Mouse (Mus musculus) cerebellum, postnatal 14 days (tissue): ENCODE results near the gene Nox1.
"Not testable (repeated sequence)": the region's sequence is repeated elsewhere in the genome, so short reads cannot be mapped to it uniquely, and the experiment has no call there.

ENCODE experiments used
- DNase-seq, 2 experiments: peaks; one replicate each; pipeline ENCODE4 v3.0.0; 2021; ENCODE audit warnings: mixed read lengths in 2 of 2

Nox1 gene

DNA sequence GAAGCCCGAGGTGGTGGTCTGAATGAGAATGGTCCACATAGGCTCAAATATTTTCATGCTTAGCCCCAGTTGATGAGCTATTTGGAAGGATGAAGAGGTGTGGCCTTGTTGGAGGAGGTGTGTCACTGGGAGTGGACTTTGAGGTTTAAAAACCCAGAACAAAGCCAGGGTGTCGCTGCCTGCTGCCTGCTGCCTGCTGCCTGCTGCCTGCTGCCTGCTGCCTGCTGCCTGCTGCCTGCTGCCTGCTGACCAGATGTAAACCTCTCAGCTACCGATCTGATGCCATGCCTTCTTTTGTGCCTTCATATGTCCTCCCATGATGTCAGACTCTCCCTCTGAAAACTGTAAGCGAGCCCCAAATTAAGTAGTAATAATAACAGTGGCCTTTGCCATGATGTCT, at the start of gene Nox1:
Gene Nox1, minus strand, starts transcription at position 101 of the 400 bp plus-strand sequence.
- DNase-seq: no peak

DNA sequence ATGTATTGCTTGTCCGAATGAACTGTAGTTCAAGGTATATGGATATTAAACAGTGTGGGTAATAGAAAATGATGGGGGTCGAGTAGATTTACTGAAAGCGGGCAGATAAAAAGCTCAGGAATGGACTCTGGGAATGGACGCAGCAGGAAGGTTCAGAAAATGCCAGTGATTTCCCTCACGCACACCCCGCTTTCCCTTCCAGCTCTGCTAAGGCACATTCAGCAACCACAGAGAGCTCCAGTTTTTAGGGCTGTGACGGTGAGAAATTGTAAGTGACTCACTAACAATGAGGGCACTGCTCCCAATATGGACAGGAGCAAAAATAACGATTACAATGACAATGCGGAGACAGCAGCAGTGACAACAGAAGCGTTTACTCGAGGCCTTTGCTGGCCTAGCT, 40.4 kb upstream of the Nox1 start:
- peak in 1 of 2 experiments; percentile 3 for DNase-seq

DNA sequence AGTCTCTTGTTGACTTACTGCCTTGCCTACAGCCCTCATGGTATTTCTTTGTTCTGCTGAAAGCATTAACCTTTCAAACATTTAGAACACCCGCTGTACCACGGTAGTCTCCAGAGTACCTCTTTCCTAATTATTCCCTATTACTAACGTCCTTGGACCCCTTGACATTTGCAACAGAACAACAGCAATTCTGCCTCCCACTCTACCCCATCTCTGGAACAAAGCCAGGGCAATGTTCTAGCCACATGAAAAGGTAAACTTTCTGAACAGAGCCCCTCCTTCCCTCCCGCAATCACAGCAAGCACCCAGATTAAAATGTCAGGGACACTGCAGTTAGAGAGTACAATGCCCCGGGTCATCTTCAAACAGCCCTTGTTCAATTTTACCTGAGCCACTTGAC, 39.4 kb upstream of the Nox1 start:
- DNase-seq: no peak

DNA sequence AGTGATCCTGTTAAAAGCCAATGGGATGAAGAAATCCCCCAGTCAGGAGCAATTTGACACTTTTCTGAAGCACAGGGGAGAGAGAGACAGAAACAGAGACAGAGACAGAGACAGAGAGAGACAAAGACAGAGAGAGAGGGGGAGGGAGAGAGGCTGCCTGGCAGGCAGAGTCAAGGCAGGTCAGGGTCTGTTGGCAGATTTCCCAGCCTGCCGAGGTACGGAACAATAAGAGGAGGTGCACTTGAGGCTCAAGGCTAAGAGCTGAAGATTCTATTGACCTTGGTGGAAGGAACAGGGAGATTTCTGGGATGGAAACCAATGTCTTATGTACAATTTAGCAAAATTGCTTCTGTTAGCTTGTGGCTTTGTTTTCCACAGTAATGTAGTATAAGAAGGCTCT, 26.4 kb upstream of the Nox1 start:
- no peak for DNase-seq

DNA sequence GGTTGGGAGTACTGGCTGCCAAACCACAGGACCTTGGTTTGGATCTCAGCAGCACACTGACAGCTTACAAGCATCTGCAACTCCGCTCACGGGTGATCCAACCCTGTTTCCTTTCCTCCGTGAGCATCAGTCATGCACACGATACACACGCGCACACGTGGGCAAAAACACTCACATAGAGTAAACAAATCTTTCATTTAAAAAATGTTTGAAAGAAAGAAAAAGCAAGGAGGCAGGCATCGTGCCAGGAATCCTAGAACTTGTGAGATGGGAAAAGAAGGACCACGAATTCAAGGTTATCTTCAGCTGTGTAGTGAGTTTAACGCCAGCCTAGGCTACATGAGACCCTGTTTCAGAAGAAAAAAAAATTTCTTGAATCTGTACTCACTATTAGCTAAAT, 24.2 kb upstream of the Nox1 start:
- DNase-seq: no peak

DNA sequence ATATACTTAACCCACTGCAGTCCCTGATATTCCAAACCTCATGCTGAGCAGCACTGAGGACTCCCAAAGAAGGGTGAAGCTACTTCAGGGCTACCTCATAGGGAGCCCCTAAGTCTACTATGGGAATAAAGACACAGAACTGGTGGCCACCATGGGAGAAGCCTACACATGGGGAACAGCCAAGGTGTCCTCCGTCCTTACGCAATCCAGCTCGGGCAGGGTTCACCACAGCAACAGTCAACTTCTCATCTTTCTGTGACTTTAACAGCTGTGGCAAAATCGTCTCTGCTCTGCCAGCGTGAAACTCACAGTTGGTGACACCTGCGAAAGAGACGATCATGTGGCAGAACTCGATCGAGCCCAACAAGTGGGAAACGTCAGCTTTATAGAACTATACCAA, 16.5 kb upstream of the Nox1 start:
- no peak for DNase-seq

DNA sequence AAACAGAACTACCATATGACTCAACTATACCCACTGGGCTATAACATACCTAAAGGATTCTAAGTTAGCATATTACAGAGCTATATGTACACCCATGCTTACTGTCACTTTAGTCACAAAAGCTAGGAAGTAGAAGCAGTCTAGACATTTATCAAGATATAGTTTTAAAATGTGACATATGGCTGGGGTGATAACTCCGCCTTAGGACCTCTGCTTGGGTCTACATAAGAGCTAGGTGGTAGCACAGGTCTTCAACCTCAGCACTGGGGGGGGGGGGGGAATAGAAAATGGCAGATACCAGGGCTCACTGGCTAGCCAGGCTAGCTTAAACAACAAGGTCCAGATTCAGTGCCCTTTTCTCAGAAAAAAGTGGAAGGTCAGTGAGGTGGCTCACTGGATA, 11.3 kb upstream of the Nox1 start:
- no peak for DNase-seq

DNA sequence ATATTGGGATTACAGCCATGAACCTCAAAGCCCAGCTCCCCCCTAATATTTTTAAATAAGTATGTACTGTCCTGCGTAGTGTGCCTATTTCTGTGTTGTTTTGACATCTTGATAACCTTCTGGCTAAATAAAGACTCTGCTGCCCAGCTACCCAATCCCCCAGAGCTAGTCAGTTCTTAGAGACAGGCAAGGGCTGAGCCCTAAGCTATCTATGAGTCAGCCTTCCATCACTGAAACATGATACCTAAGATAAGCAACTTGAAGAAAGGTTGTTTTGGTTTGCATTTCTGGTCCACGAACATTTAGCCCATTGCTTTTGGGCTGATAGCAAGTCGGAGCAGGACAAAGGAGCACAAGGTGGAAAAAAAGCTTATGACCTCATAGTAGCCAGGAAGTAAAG, 1.1 kb downstream of the Nox1 start:
- DNase-seq: no peak

DNA sequence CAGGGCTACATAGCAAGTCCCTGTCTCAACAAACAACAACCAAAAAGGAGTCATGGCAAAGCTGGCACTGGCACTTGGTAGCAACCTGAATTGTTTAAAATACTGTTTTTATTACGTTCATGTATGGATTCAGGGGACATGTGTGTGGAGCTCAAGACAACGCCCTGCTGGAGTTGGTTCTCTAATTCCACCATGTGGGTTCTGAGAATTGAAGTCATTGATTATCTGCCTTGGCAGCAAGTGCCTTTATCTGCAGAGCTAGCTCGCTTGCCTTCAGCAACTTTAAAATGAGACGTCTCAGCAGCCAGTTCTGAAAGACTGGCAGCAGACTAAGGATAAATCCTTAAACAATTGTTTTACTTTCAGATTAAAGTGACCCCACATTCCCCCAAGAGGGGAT, 3.6 kb downstream of the Nox1 start:
- no peak for DNase-seq

DNA sequence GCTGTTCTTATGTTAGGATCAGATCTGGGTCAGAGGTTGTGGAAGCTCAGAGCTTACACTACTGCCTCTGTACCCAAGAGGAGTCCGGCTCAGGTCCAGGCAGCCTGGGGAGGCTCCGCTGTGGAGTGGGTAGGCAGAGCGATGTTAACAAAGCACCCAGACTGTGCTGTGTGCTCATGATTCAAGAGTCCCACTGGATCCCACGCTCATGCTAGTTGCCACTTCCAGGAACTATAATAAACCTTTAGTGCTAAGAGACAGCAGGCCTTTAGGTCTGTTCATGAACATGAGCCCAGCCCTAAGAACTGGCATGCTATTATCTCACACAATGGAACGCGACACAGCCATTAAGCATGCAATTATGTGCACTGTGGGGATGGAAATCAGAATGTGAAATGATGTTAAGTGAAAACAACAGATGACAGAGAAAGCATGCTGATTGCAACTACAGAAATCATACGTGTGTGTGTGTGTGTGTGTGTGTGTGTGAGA, 10.6 kb downstream of the Nox1 start:
- no peak for DNase-seq

DNA sequence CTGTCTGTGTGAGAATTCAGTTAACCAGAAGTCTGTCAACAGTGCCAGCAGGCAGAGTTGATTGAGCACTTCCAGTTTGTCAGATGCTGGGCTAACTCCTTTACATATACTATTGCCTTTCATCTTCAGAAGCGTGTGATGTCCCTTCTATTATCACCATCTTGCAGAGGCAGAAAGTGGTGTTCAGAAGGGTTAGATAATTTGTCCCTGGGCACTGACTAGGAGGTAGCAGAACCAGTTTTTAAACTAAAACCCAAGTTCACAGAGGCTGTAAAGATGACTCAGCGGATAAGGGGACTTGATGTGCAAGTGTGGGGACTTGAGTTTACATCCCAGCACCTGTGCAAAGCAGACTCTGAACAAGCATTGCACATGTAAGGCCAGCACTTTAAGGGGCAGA, 13.3 kb downstream of the Nox1 start:
- DNase-seq: no peak

DNA sequence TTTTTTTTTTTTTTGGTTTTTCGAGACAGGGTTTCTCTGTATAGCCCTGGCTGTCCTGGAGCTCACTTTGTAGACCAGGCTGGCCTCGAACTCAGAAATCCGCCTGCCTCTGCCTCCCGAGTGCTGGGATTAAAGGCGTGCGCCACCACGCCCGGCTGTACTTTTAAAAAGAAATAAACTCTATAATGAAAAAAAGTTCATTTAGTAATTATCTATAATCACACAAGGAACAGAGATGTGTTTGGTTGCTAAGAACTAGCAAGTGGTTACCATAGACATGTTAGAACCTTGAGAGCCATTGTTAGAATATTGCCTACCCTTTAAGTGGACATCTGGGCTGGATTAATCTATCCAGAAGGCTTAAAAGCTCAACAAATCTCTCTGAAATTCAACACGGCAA, 34.6 kb downstream of the Nox1 start, which contains the start of gene Arl13a:
Gene Arl13a, plus strand, starts transcription at position 301 of the 400 bp plus-strand sequence.
- not testable (repeated sequence) for DNase-seq

DNA sequence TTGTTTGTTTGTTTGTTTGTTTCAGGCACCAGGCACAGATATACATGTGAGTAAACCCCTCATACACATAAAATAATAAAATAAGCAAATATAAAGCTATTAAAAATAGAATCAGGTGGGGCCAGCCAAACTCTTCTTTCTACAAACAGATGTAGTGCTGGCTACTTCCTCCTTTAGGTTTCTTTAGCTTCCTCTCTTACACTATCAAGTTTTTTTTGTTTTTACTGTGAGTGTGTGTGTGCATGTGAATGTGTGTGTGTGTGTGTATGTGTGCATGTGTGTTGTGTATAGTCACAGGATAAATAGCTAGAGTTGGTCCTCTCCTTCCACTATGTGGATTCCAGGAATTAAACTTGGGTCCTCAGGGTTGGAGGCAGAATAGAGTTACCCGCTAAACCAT, 47.1 kb downstream of the Nox1 start:
- DNase-seq: no peak

DNA sequence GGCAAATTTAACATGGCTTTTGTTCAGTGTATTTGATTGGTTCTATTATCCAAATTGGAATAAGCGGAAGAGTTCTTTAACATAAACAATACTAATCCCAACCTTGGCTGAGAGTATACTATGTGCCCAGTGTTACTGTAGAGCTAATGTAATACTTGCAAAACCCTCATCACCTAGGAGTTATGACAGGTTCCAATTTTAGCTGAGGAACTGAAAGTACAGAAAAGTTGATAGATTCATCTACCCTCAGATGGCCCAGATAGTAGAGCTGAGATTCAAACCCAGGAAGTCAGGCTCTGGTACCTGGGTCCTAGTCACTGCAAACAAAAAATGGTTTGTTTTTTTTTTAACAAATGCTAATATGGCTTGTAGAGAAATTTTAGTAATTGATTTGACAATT, 51.2 kb downstream of the Nox1 start:
- DNase-seq: no peak

DNA sequence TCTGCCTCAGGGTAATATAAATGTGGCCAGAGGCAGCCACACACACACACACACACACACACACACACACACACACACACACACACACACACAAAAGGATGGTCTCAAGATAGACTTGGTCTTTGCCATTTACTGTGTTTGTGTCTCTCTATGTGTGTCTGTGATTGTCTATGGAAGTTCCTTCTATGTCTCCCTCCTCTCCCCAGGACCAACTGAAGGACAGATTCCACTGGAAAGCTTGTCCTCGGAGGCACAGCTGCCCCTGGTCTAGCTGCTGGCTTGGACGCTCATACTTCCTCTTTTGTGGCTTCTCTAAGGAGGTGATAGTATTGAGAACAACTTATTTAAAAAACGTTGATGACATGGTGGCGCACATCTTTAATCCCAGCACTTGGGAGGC, 58.3 kb downstream of the Nox1 start:
- DNase-seq: no peak

DNA sequence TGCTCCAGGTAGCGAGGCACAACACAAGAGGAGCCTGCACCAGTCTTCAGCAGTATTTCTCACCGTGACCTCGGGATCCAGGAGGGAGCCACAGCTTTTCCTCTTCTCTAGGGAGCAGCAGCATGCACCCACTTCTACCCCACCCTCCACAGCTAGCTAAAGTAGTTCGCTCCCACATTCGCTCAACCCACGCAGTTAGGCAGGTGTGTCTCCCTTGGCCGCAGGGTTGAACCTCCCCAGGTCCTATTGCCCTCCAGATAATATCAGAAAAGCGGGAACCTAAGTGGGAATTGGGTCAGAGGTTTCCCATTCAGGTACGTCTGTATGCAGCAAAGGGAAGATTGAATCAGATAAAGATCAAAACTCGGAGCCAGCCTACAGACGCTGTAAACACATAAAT, 58.9 kb downstream of the Nox1 start:
- DNase-seq: peak; percentile 5 to 10

DNA sequence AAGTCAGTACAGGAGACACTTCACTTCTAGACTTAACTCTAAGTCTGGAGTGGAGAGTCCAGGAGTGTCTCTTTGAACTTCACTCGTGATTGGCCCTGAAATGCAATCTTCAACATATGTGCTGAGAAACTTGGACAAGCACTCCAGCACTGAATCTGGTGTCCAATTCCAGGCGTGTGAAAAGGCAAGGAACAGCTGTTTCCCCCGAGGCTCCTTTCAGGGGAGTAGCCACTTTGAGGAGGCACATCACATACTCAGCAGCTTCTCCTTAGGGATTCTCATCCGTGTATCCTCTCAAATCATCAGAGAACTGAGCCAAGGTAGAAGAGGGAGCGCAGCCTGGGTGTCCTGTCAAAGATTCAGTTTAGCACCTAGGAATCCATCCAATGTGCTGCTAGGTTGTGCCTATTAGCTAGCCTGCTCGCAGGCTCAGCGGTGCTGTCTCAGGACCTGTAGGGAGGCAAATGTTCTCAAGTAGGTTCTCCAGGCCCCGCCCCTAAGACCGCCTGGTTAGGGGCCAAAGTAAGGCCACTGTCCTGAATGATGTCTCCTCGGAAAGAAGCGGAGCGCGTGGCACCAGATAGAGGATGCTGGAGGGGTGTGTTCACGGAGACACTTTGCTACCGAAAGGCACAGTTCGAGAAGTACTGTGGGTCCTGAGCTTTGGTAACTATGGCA, 59.6 kb downstream of the Nox1 start, which contains the start of gene Xkrx:
Gene Xkrx, minus strand, starts transcription at position 34 of the 678 bp plus-strand sequence.
- peak; percentile 3 to 8 for DNase-seq

DNA sequence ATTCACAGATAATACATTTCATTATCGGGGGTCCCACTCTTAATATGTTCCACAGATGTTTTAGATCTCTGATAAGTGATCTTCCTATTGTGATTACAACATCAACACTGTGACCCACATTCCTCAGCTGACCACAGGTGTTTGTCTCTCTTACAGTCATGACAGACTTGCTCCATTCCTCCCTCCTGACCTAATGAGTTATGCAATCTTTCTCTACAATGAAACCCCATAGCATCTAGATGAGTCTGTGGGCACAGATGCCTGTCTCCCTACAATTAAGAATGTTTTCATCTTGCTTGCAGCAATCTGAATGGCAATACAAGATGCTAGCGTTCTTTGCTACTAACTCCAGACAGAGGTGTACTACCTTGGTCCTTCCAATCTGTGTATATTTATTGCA, 61.3 kb downstream of the Nox1 start:
- no peak for DNase-seq

DNA sequence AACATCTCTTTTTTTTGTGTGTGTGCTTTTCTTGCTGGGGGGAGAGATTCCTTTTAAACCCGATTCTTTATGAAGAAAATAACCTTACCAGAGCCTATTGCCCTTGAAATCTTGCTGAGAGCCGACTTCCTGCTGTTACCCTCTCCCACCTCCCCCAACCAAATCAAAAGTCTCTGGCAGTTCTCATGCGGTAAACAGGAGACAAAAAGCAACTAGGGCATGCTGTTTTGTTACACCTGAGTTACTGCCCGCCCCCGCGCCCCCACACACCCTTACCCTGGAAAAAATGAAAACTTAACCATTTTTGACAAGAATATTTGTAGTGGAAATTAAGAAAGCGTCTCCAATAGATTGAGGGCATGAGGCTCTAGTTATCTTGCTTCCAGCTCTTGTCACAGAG, 63.6 kb downstream of the Nox1 start:
- no peak for DNase-seq

DNA sequence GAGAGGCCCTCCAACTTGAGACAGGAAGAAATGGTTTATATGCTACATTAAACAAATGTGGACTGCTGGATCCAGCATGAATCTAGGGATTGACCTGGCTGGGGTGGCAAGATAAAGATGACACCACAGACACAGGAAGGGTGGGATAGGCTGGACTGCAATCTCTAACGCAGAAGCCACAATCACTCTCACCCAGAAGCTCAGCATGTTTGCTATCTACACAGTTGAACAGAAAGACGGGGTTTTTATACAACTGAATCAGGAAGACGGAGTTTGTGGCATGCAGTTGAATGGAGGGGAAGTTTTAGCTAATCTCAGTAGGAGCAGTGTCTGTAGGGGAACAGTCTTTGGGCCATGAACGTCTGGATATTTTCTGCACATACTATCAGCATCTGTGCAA, 79.8 kb downstream of the Nox1 start:
- DNase-seq: no peak

DNA sequence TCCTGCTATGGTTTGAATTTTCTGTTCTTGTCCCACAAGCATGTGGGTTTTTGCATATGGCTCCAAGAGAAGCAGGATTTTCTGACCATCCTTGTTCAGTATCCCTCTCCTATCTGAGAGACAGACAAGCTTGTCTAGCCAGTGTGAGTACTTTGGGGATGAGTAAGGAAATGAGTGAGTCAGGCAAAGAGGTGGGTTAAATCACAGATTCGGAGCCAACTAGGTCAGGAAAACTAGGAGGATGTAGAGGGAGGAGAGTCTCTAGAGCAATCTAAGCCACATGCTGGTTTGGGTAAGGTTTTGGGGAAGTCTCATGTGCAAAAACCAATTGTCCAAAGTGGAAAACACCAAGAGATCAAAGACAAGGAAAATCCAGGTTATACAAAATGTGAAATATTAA, 80.2 kb downstream of the Nox1 start:
- DNase-seq: no peak

DNA sequence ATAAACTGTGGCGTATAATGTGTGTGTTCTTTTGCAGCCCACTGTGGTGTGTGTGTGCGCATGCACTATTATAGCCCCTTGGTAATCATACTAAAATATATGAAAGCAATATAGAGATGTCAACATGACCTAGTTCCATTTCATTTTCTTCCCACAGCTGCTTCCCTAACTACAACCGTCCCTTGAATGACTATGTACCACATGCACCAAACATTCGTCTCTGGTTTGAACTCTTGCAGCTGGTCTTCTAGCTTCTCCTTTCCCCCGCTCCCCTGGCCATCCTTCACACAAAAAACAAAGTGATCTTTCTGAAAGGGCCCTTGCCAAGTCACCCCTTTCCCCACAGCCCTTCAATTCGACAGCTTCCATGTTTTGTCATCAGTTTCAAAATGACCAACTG, 81.7 kb downstream of the Nox1 start:
- no peak for DNase-seq

DNA sequence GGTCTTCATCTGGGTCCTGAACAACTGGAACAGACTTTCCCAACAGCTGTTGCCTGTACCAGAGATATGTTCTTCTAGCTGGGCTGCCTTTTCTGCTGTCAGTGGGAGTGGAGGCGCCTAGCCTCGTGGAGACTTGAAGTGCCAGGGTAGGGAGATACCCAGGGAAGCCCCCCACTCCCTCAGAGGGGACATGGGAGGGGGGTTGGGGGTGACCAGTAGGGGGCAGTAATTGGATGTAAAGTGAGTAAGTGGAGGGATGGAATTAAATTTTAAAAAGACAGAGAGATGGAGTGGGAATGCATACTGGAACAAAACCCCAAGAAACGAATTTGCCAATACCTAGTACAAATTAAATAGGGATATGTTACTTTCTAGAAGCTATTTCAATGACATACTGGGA, 87.9 kb downstream of the Nox1 start:
- peak in 1 of 2 experiments; percentile 2 for DNase-seq

DNA sequence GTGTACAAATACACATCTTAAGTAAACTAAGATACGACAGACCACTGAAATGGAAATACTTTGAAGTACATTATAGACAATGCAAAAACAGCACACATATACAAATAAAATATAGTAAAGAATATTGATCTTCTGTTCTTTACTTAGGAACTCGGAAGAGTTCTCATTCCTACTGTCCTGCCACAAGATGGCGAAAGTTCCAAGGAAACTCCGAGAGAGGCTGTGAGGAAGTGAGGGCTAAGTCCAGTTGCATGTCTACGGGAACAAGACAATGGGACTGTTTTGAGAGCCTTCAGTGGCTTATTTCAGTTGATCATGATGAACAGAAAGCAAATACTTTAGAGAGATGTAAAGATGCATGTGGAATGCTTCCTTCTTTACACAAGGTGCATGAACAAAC, 89.5 kb downstream of the Nox1 start:
- peak; percentile 39 to 47 for DNase-seq

DNA sequence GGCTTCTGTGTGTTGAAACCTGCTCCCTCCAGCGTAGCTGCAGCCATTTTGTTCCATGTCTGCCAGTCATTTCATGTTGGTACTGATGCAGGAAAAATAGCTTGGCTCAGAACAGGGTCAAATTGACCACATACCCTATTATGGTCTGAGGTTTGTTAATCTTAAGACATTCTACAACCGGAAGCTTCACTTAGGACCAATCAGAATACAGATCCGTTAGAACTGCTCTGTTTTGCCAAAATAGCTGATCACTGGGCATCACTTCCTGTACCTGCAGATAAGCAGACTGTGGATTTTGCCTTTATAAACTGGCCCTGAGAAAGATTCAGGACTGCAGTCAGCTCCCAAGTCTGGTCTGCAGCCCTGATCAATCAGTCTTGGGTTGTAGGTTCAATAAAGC, 93.2 kb downstream of the Nox1 start:
- no peak for DNase-seq
